Mouse (Mus musculus): ENCODE measurements around the gene A930033H14Rik.

DNA sequence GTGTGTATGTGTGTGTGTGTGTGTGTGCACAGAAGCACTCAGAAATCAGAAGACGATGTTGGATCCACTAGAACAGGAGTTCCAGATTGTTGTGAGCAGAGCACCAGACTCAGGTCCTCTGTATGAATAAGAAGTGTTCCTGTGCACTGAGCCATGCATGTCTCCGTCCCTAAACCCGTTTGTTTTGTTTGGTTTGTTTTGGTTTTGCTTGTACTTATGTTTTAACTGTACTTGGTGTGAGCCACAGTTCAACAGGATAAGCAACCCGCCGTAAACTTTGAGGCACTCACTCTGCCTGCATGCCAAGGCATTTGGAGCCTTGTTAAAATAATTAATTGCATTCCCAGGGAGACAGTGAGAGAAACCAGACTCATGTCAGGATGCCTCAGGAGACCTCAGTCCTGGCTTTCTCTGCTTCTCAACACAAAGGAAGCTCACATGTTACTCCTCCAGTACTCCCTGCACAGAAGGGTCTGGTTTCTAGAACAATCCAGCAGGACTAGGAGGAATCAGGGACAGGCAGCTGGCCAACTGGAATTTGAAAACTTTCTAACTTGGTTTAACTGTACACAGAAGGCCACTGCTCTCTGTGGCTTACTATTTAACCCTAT, 40.3 kb upstream of the A930033H14Rik start:
- no peak for TF ChIP-seq CTCF (IDR thresholded peaks at IDR 0.05; ENCODE audit: borderline replicate concordance, extremely low read depth, insufficient read depth, insufficient read length)
- no peak for TF ChIP-seq POLR2A (IDR thresholded peaks at IDR 0.05; ENCODE audit: borderline replicate concordance, extremely low read depth, insufficient read depth, insufficient read length, poor library complexity, severe bottlenecking)

All from brain, embryonic 14.5 days (tissue).